Mouse (Mus musculus) hindbrain, embryonic 16.5 days (tissue): Measurements from ENCODE around the gene Prss41. TPM values are rescaled to one million over a fixed set of nuclear protein-coding genes. Genes with fewer than 3 reads are reported as not detected.

Experiments used
- ATAC-seq: fragments of 200-750 bp; cut with Nextera tagmentation; 2 replicates; pipeline ENCODE4 v1.8.0; 2017; ENCODE audit warnings: moderate TSS enrichment, moderate library complexity
- H3K27ac ChIP-seq: fragments of 300-500 bp; sonication (generic); 2 replicates; pipeline ENCODE4 v1.5.1; 2014; ENCODE audit warnings: low read depth, mild to moderate bottlenecking, control low read depth, low read length, moderate library complexity
- H3K27me3 ChIP-seq: fragments of 300-500 bp; sonication (generic); replicated peaks from 2 replicates; pipeline ENCODE4 v1.6.1; 2014; ENCODE audit warnings: low read length; ENCODE audit not compliant: control insufficient read depth, insufficient read depth
- H3K36me3 ChIP-seq: fragments of 300-500 bp; sonication (generic); 2 replicates; pipeline ENCODE4 v1.6.1; 2014; ENCODE audit warnings: mild to moderate bottlenecking, low read length, moderate library complexity, mixed read lengths; ENCODE audit not compliant: control insufficient read depth, insufficient read depth
- H3K4me1 ChIP-seq: fragments of 300-500 bp; sonication (generic); 2 replicates; pipeline ENCODE4 v1.6.1; 2014; ENCODE audit warnings: low read depth, low read length; ENCODE audit not compliant: control insufficient read depth, insufficient read depth
- H3K4me2 ChIP-seq: fragments of 300-500 bp; sonication (generic); 2 replicates; pipeline ENCODE4 v1.6.1; 2014; ENCODE audit warnings: mild to moderate bottlenecking, low read length, control low read depth, moderate library complexity
- H3K4me3 ChIP-seq: fragments of 300-500 bp; sonication (generic); 2 replicates; pipeline ENCODE4 v1.5.1; 2014; ENCODE audit warnings: mild to moderate bottlenecking, low read length, control low read depth, moderate library complexity
- H3K9ac ChIP-seq: fragments of 300-500 bp; sonication (generic); 2 replicates; pipeline ENCODE4 v1.6.1; 2014; ENCODE audit warnings: low read depth, mild to moderate bottlenecking, control low read depth, low read length, moderate library complexity
- H3K9me3 ChIP-seq: fragments of 300-500 bp; sonication (generic); 2 replicates; pipeline ENCODE4 v1.6.1; 2014; ENCODE audit warnings: mild to moderate bottlenecking, low read length, moderate library complexity; ENCODE audit not compliant: control insufficient read depth
- WGBS: fragments of 180-500 bp; shearing (Covaris S2); extraction: QIAGEN DNeasy Blood & Tissue Kit; methylation state at CpG from one replicate; pipeline ENCODE4 v1.1.7; 2014; 5-methylcytosine and 5-hydroxymethylcytosine counted together
- polyA plus RNA-seq: library from polyadenylated mRNA; unstranded; fragments of >200 nt; fragmentation: Nextera tagmentation; extraction: Ambion mirVana; gene quantifications from 2 replicates; pipeline ENCODE4 v1.2.1, GENCODE M21; 2015

The Prss41 gene
- polyA plus RNA-seq, 1 experiment from 2014 or later: 2.0 TPM

DNA sequence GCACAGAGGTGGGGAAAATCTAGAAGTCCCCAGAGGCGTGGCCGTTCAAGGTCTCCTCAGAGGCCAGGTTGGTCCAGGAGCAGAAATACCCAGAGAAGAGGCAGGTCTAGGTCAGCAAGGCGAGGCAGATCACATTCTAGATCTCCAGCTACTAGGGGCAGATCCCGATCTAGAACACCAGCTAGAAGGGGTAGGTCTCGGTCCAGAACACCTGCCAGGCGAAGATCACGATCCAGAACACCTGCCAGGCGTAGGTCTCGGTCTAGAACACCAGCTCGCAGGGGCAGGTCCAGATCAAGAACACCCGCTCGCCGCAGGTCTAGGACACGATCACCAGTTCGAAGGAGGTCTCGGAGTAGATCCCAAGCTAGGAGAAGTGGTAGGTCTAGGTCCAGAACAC, 28.3 kb downstream of the Prss41 start:
- no peak overlapping the region for H3K27ac ChIP-seq
- WGBS: 97% methylated on average over 16 of the region's 16 CpGs
- no peak overlapping the region for H3K4me2 ChIP-seq
- H3K9ac ChIP-seq: no peak overlapping the region
- H3K4me1 ChIP-seq: no peaks in the 10 kb centered on the region
- no peak for ATAC-seq
- no peaks in the 10 kb centered on the region for H3K27me3 ChIP-seq
- H3K9me3 ChIP-seq: peaks cover 25% of the 10 kb centered on the region
- H3K36me3 ChIP-seq: peaks cover 86% of the 10 kb centered on the region
- H3K4me3 ChIP-seq: no peak overlapping the region

DNA sequence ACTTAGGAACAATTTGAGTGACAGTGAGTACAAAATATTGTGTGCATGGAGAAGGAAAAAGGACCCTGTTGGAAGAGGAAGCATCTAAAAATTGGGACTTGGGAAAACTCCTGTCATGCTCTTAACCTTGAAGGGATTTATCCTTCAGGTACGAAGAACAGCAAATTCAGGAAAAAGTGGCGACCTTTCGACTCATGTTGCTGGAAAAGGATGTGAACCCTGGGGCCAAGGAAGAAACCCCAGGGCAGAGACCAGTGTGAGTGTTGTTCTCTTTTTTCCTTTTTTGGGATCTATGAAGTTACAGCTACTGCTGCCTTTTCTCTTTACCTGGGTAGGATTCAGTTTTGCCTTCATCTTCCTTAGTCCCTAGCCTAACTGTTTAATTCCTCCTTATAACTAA, 36.1 kb downstream of the Prss41 start:
- Histone ChIP-seq H3K4me2 (no peak overlapping the region), H3K9ac (no peak overlapping the region), H3K27ac (no peak overlapping the region), H3K4me3 (no peak overlapping the region), H3K9me3 (no peaks in the 10 kb centered on the region), H3K36me3 (peaks cover 38% of the 10 kb centered on the region), H3K27me3 (no peaks in the 10 kb centered on the region), H3K4me1 (peaks cover 31% of the 10 kb centered on the region)
- 89% methylated on average over 3 of the region's 3 CpGs for WGBS
- ATAC-seq: no peak

DNA sequence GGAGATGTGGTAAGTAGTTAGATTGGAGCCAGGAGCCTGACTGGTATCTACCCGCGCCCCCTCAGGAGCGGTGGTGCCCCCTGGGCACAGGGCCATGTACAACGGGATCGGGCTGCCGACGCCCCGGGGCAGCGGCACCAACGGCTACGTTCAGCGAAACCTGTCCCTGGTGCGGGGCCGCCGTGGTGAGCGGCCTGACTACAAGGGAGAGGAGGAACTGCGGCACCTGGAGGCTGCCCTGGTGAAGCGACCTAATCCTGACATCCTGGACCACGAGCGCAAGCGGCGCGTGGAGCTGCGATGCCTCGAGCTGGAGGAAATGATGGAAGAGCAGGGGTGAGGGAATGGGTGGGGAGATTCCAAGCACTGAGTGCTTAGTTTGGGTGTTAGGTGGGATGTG, 37.1 kb downstream of the Prss41 start:
- no peak overlapping the region for H3K4me3 ChIP-seq
- 0 out of 2 replicates have a peak overlapping the region, but pooled peaks have one; percentile 5 for H3K9ac ChIP-seq
- H3K27me3 ChIP-seq: no peaks in the 10 kb centered on the region
- no peaks in the 10 kb centered on the region for H3K9me3 ChIP-seq
- ATAC-seq: no peak
- H3K36me3 ChIP-seq: peaks cover 30% of the 10 kb centered on the region
- 78% methylated on average over 25 of the region's 25 CpGs for WGBS
- peak overlapping the region; percentile 13; the same call in 1 of the 2 replicates for H3K4me2 ChIP-seq
- no peak overlapping the region for H3K27ac ChIP-seq
- peaks cover 31% of the 10 kb centered on the region for H3K4me1 ChIP-seq

DNA sequence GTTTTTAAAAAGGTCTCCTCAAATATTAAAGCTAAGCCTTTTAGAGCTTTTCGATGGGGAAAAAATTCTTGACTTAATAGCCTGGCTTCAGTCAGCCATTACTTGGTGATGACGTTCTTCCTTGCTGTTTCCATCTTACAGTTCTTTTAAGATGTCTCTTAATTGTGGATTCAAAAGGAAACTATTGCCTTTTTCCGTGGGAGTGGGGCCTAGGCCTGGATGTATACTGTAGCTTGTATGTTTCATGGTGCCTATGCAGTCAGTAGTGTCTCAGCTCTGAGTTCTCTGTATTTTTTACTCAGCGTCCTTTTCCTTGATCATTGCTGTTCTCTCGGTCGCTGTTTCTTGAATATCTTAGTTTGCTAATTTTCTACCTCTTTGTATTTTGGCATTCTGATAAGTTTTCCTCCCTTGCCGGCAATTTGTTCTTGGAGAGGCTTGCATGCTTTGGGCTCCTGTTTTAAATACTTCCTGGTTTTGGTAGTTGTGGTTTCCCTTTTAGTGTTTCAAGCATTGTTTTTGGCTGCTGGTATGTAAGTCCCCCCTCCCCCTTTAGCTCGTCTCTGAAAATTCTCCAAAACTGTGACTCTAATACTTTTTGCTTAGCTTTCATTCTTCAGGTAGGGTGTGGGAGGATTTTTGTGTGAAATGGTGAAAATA, 39.4 kb downstream of the Prss41 start:
- Histone ChIP-seq H3K4me2 (peak overlapping the region; percentile 74), H3K9me3 (no peaks in the 10 kb centered on the region), H3K9ac (peak overlapping the region; percentile 81), H3K4me1 (peaks cover 31% of the 10 kb centered on the region), H3K4me3 (peak overlapping the region; percentile 63), H3K27ac (no peak overlapping the region; the same call in 1 of the 2 replicates), H3K36me3 (peaks cover 9% of the 10 kb centered on the region), H3K27me3 (no peaks in the 10 kb centered on the region)
- no peak for ATAC-seq
- WGBS: 5% methylated on average over 8 of the region's 8 CpGs

DNA sequence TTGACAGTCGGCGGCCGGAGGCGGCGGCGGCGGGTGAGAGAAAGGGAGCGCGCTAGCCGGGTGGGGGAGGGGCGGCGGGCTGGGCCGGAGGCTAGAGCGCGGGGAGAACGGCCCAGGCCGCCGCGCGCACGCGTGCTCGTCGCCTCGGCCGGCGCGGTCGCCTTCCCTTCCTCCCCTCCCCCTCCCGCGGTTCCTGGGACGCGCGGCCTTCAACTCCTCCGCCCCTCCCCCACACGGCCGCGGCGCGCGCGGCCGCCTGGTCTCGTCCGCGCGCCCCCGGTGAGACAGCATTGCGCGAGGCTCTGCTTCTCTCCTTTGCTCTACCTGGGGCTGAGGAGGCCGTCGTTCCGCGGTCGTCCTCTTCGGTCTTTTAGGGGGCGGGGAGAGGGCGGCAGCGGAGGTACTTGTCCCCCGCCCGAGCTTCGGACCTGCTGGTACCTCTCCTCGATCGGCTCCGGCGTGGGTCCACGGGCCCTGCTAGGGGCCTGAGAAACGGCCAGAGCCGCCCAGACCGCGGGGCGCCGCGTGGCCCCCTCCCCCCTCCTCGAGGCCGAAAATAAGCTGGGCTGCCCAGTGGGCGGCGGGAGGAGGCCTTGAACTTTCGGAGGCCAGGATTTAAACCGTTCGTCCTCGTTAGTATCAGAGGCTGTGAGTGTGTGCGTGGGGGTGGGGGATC, 40.5 kb downstream of the Prss41 start:
- Histone ChIP-seq H3K9me3 (no peaks in the 10 kb centered on the region), H3K4me3 (peak overlapping the region; percentile 63), H3K9ac (peak overlapping the region; percentile 81), H3K36me3 (peaks cover under 1% of the 10 kb centered on the region; the same call in 1 of the 2 replicates), H3K27me3 (no peaks in the 10 kb centered on the region), H3K4me2 (peak overlapping the region; percentile 74), H3K27ac (peak overlapping the region; percentile 97), H3K4me1 (peaks cover 31% of the 10 kb centered on the region)
- peak; percentile 57 for ATAC-seq
- WGBS: 0% methylated on average over 48 of the region's 83 CpGs

DNA sequence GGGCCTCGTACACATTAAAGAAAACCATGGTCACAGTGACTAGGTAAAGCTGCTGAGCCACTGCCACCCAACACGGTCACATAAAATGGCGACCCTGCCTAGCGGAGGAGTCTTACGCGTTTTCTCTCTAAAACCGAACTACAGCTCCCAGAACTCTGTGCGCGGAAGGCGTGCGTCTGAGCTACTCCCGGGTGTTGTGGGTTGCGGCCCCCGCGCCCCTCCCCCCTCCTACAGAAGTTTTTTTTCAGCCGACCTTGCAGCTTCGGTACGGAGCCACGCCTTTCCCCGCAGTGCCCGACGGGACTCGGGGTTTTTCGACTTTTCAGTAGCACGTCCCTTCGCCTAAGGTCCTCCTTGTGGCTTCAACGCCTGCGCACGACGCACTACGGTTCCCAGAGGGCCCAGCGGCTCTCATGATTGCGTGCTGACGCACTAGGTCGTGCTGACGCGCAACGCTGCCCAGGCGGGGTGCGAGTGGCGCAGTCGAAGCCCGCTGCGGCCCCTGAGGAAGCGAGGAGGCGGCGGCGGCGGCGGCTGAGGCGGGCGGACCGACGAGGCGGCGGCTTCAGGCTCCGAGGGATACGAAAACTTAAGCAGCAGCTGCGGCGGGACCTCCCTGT, 41.1 kb downstream of the Prss41 start:
- Histone ChIP-seq H3K9ac (peak overlapping the region; percentile 81), H3K4me3 (peak overlapping the region; percentile 63), H3K4me1 (peaks cover 31% of the 10 kb centered on the region), H3K27ac (peak overlapping the region; percentile 97), H3K9me3 (no peaks in the 10 kb centered on the region), H3K36me3 (no peaks in the 10 kb centered on the region), H3K27me3 (no peaks in the 10 kb centered on the region), H3K4me2 (peak overlapping the region; percentile 67)
- WGBS: under 1% methylated on average over 60 of the region's 60 CpGs
- ATAC-seq: peak; percentile 98

DNA sequence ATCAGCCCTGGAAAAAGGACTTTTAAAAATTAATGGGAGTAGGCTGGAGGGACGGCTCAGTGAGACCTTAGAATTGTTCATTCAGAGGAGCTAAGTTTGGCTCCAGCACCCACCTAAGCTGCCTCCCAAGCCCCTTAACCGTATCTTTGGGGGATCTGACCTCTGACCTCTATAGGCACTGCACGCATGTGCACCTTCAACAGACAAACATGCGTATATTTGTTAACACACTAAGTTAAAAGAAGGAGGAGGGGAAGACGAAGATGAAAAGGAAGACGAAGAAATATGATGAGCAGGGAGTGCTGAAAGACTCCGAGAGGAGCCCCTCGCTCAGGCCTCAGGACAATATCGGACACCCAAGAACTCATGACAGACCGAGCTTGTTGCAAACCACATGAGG, 42.3 kb downstream of the Prss41 start:
- H3K4me2 ChIP-seq: no peak overlapping the region
- no peak overlapping the region for H3K27ac ChIP-seq
- H3K9me3 ChIP-seq: no peaks in the 10 kb centered on the region
- 95% methylated on average over 10 of the region's 10 CpGs for WGBS
- no peak overlapping the region for H3K4me3 ChIP-seq
- no peak overlapping the region for H3K9ac ChIP-seq
- ATAC-seq: no peak
- H3K4me1 ChIP-seq: peaks cover 25% of the 10 kb centered on the region
- H3K27me3 ChIP-seq: no peaks in the 10 kb centered on the region
- no peaks in the 10 kb centered on the region for H3K36me3 ChIP-seq

DNA sequence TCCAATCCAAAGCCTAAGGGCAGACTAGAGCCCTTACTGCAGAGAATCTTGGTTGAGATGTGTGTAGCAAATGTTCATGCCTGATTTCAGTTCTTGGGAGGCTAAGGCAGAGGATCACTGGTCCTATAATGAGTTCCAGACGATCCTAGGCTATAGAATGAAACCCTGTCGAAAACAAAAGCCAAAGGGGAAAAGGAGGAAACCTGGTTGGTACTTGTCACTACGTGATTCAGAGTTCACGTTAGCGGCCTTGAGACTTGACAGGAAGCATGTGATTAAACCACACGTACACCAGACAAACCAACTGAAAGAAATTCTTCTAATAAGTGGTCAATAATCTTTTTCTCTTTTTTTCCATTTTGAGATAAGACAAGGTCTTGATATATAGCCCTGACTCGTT, 46.7 kb downstream of the Prss41 start:
- Histone ChIP-seq H3K4me3 (no peak overlapping the region), H3K27me3 (no peaks in the 10 kb centered on the region), H3K27ac (no peak overlapping the region), H3K9ac (no peak overlapping the region), H3K4me1 (no peaks in the 10 kb centered on the region; the same call in 1 of the 2 replicates), H3K9me3 (no peaks in the 10 kb centered on the region), H3K4me2 (no peak overlapping the region), H3K36me3 (no peaks in the 10 kb centered on the region)
- no peak for ATAC-seq
- 80% methylated on average over 7 of the region's 7 CpGs for WGBS

DNA sequence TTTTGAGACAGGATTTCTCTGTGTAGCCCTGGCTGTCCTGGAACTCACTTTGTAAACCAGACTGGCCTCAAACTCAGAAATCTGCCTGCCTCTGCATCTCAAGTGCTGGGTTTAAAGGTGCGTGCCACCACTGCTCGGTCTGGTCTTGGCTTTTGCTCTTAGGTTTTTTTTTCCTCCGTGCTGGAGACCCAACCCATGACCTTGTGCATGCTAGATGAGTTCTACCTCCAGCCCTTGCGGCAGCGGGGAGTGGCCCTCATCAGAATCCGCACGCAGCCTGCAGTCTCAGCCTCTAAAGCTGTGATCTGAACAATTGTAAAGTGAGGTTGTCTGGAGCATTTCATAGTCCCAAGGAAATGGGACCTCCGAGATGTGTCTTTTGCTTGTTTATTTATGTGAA, 48.6 kb downstream of the Prss41 start:
- H3K36me3 ChIP-seq: no peaks in the 10 kb centered on the region
- H3K27ac ChIP-seq: no peak overlapping the region
- H3K4me2 ChIP-seq: no peak overlapping the region
- WGBS: 98% methylated on average over 8 of the region's 8 CpGs
- ATAC-seq: no peak
- no peak overlapping the region for H3K9ac ChIP-seq
- no peak overlapping the region for H3K4me3 ChIP-seq
- H3K4me1 ChIP-seq: peaks cover 3% of the 10 kb centered on the region; the same call in 1 of the 2 replicates
- H3K27me3 ChIP-seq: no peaks in the 10 kb centered on the region
- H3K9me3 ChIP-seq: no peaks in the 10 kb centered on the region
